Mouse (Mus musculus): Measurements from ENCODE around the gene Rdh12.

DNA sequence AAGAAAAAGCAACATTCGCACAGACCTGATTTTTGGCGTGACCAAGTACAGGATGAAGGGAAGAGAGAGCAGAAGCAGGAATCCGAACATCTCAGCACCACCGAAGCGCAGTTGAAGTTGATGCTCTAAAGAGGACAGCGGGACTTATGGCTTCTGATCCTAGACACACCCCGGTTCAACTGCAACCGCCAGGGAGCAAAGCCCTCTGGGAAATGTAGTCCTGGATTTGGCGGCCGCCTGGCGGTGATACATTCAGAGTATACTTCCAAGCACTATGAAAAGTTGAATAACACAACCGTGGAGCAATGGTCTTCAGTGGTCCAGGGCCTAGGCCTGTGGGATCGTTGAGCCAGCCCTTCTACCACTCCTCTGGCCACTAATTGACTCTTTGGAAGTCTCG, 17.0 kb upstream of the Rdh12 start:
- TF ChIP-seq EP300 (IDR thresholded peaks at IDR 0.05; ENCODE audit: low read depth) (0 out of 2 replicates have a peak, but pooled peaks have one; percentile 18), CTCF (IDR thresholded peaks at IDR 0.05; ENCODE audit: low read depth) (peak; percentile 71)
